Mouse (Mus musculus): ENCODE measurements around the gene Dlg4. TPM values are rescaled to one million over a fixed set of nuclear protein-coding genes. Genes with fewer than 3 reads are reported as not detected.

Gene Dlg4
- polyA plus RNA-seq, 1 experiment: 5.5 TPM

DNA sequence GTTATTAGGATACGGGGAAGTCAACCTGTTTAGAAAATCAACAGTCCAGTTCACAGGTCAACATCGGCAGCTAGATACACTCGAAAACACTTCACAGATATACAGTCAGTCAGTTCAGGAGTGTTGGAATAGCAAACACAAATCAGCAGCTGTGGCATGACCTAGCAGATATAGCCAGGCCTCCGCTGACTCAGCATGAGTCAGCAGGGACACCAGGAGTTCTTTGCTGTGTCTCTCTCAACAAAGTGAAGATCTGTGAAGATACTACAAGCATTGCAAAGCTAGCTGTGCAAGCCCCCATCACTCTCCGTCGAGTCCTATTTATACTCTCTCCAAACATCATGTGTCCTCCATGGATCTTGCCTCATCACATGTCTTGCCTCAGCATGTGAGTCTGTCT is 58.8 kb downstream of the Dlg4 start:
- Histone ChIP-seq H3K36me3 (ENCODE audit: control insufficient read depth, insufficient read depth, low read length) (no peaks in the 10 kb centered on the region), H3K4me3 (ENCODE audit: low read depth, low read length) (no peak overlapping the region), H3K27ac (ENCODE audit: insufficient read depth, low read depth, low read length) (no peak overlapping the region), H3K4me1 (ENCODE audit: control insufficient read depth, insufficient read depth, insufficient read length, low read length) (peaks cover 2% of the 10 kb centered on the region; the same call in 1 of the 2 replicates), H3K27me3 (ENCODE audit: control insufficient read depth, insufficient read depth, low read length) (no peaks in the 10 kb centered on the region)
- TF ChIP-seq POLR2A (IDR thresholded peaks at IDR 0.05; ENCODE audit: low read depth, low read length) (no peak), CTCF (IDR thresholded peaks at IDR 0.05; ENCODE audit: extremely low read depth, insufficient read length, insufficient replicate concordance, low read depth, low read length) (no peak)
- 66% methylated on average over 6 of the region's 6 CpGs for WGBS

GRCm38 (mm10) chr11:70077441-70077840 is 60.7 kb downstream of the Dlg4 start:
- Histone ChIP-seq H3K27me3 (ENCODE audit: control insufficient read depth, insufficient read depth, low read length) (no peaks in the 10 kb centered on the region), H3K36me3 (ENCODE audit: control insufficient read depth, insufficient read depth, low read length) (no peaks in the 10 kb centered on the region), H3K27ac (ENCODE audit: insufficient read depth, low read depth, low read length) (no peak overlapping the region), H3K4me3 (ENCODE audit: low read depth, low read length) (no peak overlapping the region), H3K4me1 (ENCODE audit: control insufficient read depth, insufficient read depth, insufficient read length, low read length) (peaks cover 2% of the 10 kb centered on the region; the same call in 1 of the 2 replicates)
- 39% methylated on average over 3 of the region's 3 CpGs for WGBS
- TF ChIP-seq CTCF (IDR thresholded peaks at IDR 0.05; ENCODE audit: extremely low read depth, insufficient read length, insufficient replicate concordance, low read depth, low read length): no peak
- TF ChIP-seq POLR2A (IDR thresholded peaks at IDR 0.05; ENCODE audit: low read depth, low read length): no peak

GRCm38 (mm10) chr11:70079175-70079574 is 62.4 kb downstream of the Dlg4 start:
- Histone ChIP-seq H3K4me1 (ENCODE audit: control insufficient read depth, insufficient read depth, insufficient read length, low read length) (peaks cover 2% of the 10 kb centered on the region; the same call in 1 of the 2 replicates), H3K4me3 (ENCODE audit: low read depth, low read length) (no peak overlapping the region), H3K36me3 (ENCODE audit: control insufficient read depth, insufficient read depth, low read length) (no peaks in the 10 kb centered on the region), H3K27me3 (ENCODE audit: control insufficient read depth, insufficient read depth, low read length) (no peaks in the 10 kb centered on the region), H3K27ac (ENCODE audit: insufficient read depth, low read depth, low read length) (no peak overlapping the region)
- TF ChIP-seq POLR2A (IDR thresholded peaks at IDR 0.05; ENCODE audit: low read depth, low read length) (no peak), CTCF (IDR thresholded peaks at IDR 0.05; ENCODE audit: extremely low read depth, insufficient read length, insufficient replicate concordance, low read depth, low read length) (no peak)
- WGBS: 57% methylated on average over 6 of the region's 6 CpGs

DNA sequence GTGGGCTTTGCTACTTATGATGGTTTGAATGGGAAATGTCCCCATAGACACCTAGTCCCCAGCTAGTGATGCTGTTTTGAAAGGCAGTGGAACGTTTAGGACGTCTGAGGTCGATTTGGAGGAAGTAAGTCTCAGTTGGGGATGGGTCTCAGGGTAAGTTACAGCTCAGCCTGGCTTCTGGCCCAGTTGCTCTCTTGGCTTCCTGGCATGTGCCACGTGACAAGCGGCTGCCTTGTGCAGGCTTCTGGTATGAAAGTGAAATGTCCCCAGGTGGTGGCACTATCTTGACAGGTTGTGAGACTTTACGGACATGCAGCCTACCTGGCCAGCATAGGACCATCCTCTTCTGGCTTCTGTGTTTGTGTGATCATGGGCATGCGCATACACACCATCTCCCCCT is 63.2 kb downstream of the Dlg4 start:
- Histone ChIP-seq H3K27me3 (ENCODE audit: control insufficient read depth, insufficient read depth, low read length) (no peaks in the 10 kb centered on the region), H3K27ac (ENCODE audit: insufficient read depth, low read depth, low read length) (no peak overlapping the region), H3K36me3 (ENCODE audit: control insufficient read depth, insufficient read depth, low read length) (no peaks in the 10 kb centered on the region), H3K4me3 (ENCODE audit: low read depth, low read length) (no peak overlapping the region), H3K4me1 (ENCODE audit: control insufficient read depth, insufficient read depth, insufficient read length, low read length) (peaks cover 2% of the 10 kb centered on the region; the same call in 1 of the 2 replicates)
- TF ChIP-seq POLR2A (IDR thresholded peaks at IDR 0.05; ENCODE audit: low read depth, low read length) (no peak), CTCF (IDR thresholded peaks at IDR 0.05; ENCODE audit: extremely low read depth, insufficient read length, insufficient replicate concordance, low read depth, low read length) (no peak)
- 23% methylated on average over 7 of the region's 7 CpGs for WGBS

GRCm38 (mm10) chr11:70080803-70081590 is 64.3 kb downstream of the Dlg4 start:
- 85% methylated on average over 15 of the region's 15 CpGs for WGBS
- H3K4me3 ChIP-seq (ENCODE audit: low read depth, low read length): no peak overlapping the region
- TF ChIP-seq POLR2A (IDR thresholded peaks at IDR 0.05; ENCODE audit: low read depth, low read length) (no peak), CTCF (IDR thresholded peaks at IDR 0.05; ENCODE audit: extremely low read depth, insufficient read length, insufficient replicate concordance, low read depth, low read length) (no peak)
- peaks cover 2% of the 10 kb centered on the region; the same call in 1 of the 2 replicates for H3K4me1 ChIP-seq (ENCODE audit: control insufficient read depth, insufficient read depth, insufficient read length, low read length)
- no peaks in the 10 kb centered on the region for H3K36me3 ChIP-seq (ENCODE audit: control insufficient read depth, insufficient read depth, low read length)
- no peak overlapping the region for H3K27ac ChIP-seq (ENCODE audit: insufficient read depth, low read depth, low read length)
- no peaks in the 10 kb centered on the region for H3K27me3 ChIP-seq (ENCODE audit: control insufficient read depth, insufficient read depth, low read length)

- Histone ChIP-seq H3K36me3 (ENCODE audit: control insufficient read depth, insufficient read depth, low read length) (no peaks in the 10 kb centered on the region), H3K4me3 (ENCODE audit: low read depth, low read length) (no peak overlapping the region), H3K27ac (ENCODE audit: insufficient read depth, low read depth, low read length) (no peak overlapping the region), H3K27me3 (ENCODE audit: control insufficient read depth, insufficient read depth, low read length) (no peaks in the 10 kb centered on the region), H3K4me1 (ENCODE audit: control insufficient read depth, insufficient read depth, insufficient read length, low read length) (peaks cover 2% of the 10 kb centered on the region; the same call in 1 of the 2 replicates)
- TF ChIP-seq CTCF (IDR thresholded peaks at IDR 0.05; ENCODE audit: extremely low read depth, insufficient read length, insufficient replicate concordance, low read depth, low read length) (no peak), POLR2A (IDR thresholded peaks at IDR 0.05; ENCODE audit: low read depth, low read length) (no peak)
- 78% methylated on average over 8 of the region's 8 CpGs for WGBS
Observed at GRCm38 (mm10) chr11:70084563-70084962, 67.8 kb downstream of the Dlg4 start.

DNA sequence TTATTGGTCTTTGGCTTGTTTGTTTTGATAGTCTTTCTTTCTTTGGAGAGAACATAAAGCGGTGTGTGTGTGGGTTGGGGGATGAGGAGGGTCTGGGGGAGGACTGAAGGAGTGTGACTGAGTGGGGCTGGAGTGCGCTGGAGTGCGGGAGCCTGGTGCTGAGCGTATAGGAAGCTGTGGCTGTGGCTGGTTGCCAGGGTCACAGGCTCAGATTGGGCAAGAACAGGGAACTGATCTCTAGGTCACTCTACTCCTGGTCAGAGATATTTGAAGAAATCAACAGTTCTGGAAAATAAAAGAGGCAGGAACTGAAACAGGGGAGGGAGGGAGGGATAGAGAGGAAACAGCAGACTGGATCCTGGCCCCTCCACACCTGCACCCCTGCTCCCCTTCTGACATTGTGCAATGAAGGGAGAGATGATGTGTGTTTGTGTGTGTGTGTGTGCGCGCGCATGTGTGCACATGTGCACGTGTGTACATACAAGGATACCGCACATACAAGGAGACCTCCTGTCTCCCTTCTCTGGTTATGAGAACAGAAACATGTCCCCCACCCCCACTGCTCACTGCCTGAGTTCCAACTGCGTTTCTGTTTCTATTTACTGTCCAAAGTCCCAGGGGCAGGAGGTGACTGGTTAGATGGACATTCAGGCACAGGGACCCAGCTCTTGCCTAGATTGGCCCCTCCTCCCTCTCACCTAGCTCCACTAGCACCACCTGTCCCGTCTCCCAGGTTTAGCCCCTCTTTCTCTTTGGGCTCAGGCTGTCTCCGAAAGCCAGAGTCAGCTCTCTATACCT is 75.4 kb downstream of the Dlg4 start, which contains the start of gene Asgr2:
TSS of gene Asgr2 (plus strand) at position 659 of the 798 bp plus-strand sequence.
- TF ChIP-seq CTCF (IDR thresholded peaks at IDR 0.05; ENCODE audit: extremely low read depth, insufficient read length, insufficient replicate concordance, low read depth, low read length) (no peak), POLR2A (IDR thresholded peaks at IDR 0.05; ENCODE audit: low read depth, low read length) (no peak)
- H3K27me3 ChIP-seq (ENCODE audit: control insufficient read depth, insufficient read depth, low read length): no peaks in the 10 kb centered on the region
- H3K27ac ChIP-seq (ENCODE audit: insufficient read depth, low read depth, low read length): peak within 1 kb of the TSS; percentile 37; the same call in 1 of the 2 replicates
- WGBS: 63% methylated on average over 12 of the region's 12 CpGs
- H3K4me1 ChIP-seq (ENCODE audit: control insufficient read depth, insufficient read depth, insufficient read length, low read length): peaks cover 2% of the 10 kb centered on the region; the same call in 1 of the 2 replicates
- H3K36me3 ChIP-seq (ENCODE audit: control insufficient read depth, insufficient read depth, low read length): no peaks in the 10 kb centered on the region
- no peak within 1 kb of the TSS for H3K4me3 ChIP-seq (ENCODE audit: low read depth, low read length)

Other genes starting within 250 kb of the Dlg4 start
- gene Chrnb1, start 221.0 kb upstream of the Dlg4 start, polyA plus RNA-seq (2012; rRNA removed): 5.5 and 8.7 TPM in 2 replicates
- gene Fgf11, start 215.1 kb upstream of the Dlg4 start, polyA plus RNA-seq (2012; rRNA removed): 3.6 and 4.8 TPM in 2 replicates
- 30.5 and 63.0 TPM in 2 replicates for gene Tmem102, start 211.3 kb upstream of the Dlg4 start, polyA plus RNA-seq (2012; rRNA removed)
- gene Gm39566, start 201.6 kb upstream of the Dlg4 start, polyA plus RNA-seq (2012; rRNA removed): not detected in 2 replicates
- not detected in 2 replicates for gene Spem2, start 198.5 kb upstream of the Dlg4 start, polyA plus RNA-seq (2012; rRNA removed)
- not detected in 2 replicates for gene Spem1, start 194.8 kb upstream of the Dlg4 start, polyA plus RNA-seq (2012; rRNA removed)
- gene Nlgn2, start 179.2 kb upstream of the Dlg4 start, polyA plus RNA-seq (2012; rRNA removed): 11.1 and 12.0 TPM in 2 replicates
- gene Tmem256, start 178.4 kb upstream of the Dlg4 start, polyA plus RNA-seq (2012; rRNA removed): 98.8 and 99.3 TPM in 2 replicates
- 14.6 and 29.3 TPM in 2 replicates for gene Plscr3, start 170.6 kb upstream of the Dlg4 start, polyA plus RNA-seq (2012; rRNA removed)
- gene Tnk1, start 158.2 kb upstream of the Dlg4 start, polyA plus RNA-seq (2012; rRNA removed): 21.1 and 46.3 TPM in 2 replicates
- gene Tmem95, start 138.9 kb upstream of the Dlg4 start, polyA plus RNA-seq (2012; rRNA removed): not detected in 2 replicates
- 1.6 and 2.8 TPM in 2 replicates for gene Kctd11, start 135.5 kb upstream of the Dlg4 start, polyA plus RNA-seq (2012; rRNA removed)
- gene Acap1, start 121.4 kb upstream of the Dlg4 start, polyA plus RNA-seq (2012; rRNA removed): 7.3 and 11.6 TPM in 2 replicates
- 1.8 and 2.6 TPM in 2 replicates for gene 2810408A11Rik, start 116.0 kb upstream of the Dlg4 start, polyA plus RNA-seq (2012; rRNA removed)
- gene Neurl4, start 115.9 kb upstream of the Dlg4 start, polyA plus RNA-seq (2012; rRNA removed): 17.3 and 23.9 TPM in 2 replicates
- 57.4 and 104 TPM in 2 replicates for gene Gps2, start 103.1 kb upstream of the Dlg4 start, polyA plus RNA-seq (2012; rRNA removed)
- 136 and 230 TPM in 2 replicates for gene Eif5a, start 95.0 kb upstream of the Dlg4 start, polyA plus RNA-seq (2012; rRNA removed)
- gene Ybx2, start 81.1 kb upstream of the Dlg4 start, polyA plus RNA-seq (2012; rRNA removed): 10.6 and 11.4 TPM in 2 replicates
- gene Slc2a4, start 68.8 kb upstream of the Dlg4 start, polyA plus RNA-seq (2012; rRNA removed): 11.2 and 12.9 TPM in 2 replicates
- 521 and 1,844 TPM in 2 replicates for gene Cldn7, start 52.2 kb upstream of the Dlg4 start, polyA plus RNA-seq (2012; rRNA removed)
- 59.7 and 116 TPM in 2 replicates for gene Ctdnep1, start 35.8 kb upstream of the Dlg4 start, polyA plus RNA-seq (2012; rRNA removed)
- gene Elp5, start 34.4 kb upstream of the Dlg4 start, polyA plus RNA-seq (2012; rRNA removed): 24.4 and 37.8 TPM in 2 replicates
- gene Gabarap, start 25.8 kb upstream of the Dlg4 start, polyA plus RNA-seq (2012; rRNA removed): 211 and 564 TPM in 2 replicates
- 5.7 and 12.4 TPM in 2 replicates for gene Phf23, start 21.2 kb upstream of the Dlg4 start, polyA plus RNA-seq (2012; rRNA removed)
- 5.2 and 7.4 TPM in 2 replicates for gene Dvl2, start 16.3 kb upstream of the Dlg4 start, polyA plus RNA-seq (2012; rRNA removed)
- gene Acadvl, start 1.5 kb upstream of the Dlg4 start, polyA plus RNA-seq (2012; rRNA removed): 65.6 and 109 TPM in 2 replicates
- not detected in 2 replicates for gene Asgr1, start 37.1 kb downstream of the Dlg4 start, polyA plus RNA-seq (2012; rRNA removed)
- gene Asgr2, start 75.7 kb downstream of the Dlg4 start, polyA plus RNA-seq (2012; rRNA removed): 0.16 and 0.30 TPM in 2 replicates
- 0.93 and 1.6 TPM in 2 replicates for gene Mgl2, start 113.4 kb downstream of the Dlg4 start, polyA plus RNA-seq (2012; rRNA removed)
- 0.24 and 1.0 TPM in 2 replicates for gene Clec10a, start 139.3 kb downstream of the Dlg4 start, polyA plus RNA-seq (2012; rRNA removed)
- gene Slc16a11, start 195.8 kb downstream of the Dlg4 start, polyA plus RNA-seq (2012; rRNA removed): 6.6 and 12.7 TPM in 2 replicates
- gene Slc16a13, start 204.1 kb downstream of the Dlg4 start, polyA plus RNA-seq (2012; rRNA removed): 3.2 and 4.7 TPM in 2 replicates
- gene Bcl6b, start 212.9 kb downstream of the Dlg4 start, polyA plus RNA-seq (2012; rRNA removed): 0.98 and 2.2 TPM in 2 replicates
- gene 0610010K14Rik, start 221.0 kb downstream of the Dlg4 start, polyA plus RNA-seq (2012; rRNA removed): 25.2 and 45.3 TPM in 2 replicates
- 2.6 and 4.4 TPM in 2 replicates for gene Gm21988, start 222.9 kb downstream of the Dlg4 start, polyA plus RNA-seq (2012; rRNA removed)
- 86.6 and 182 TPM in 2 replicates for gene Rnasek, start 222.9 kb downstream of the Dlg4 start, polyA plus RNA-seq (2012; rRNA removed)
- gene Alox12, start 238.4 kb downstream of the Dlg4 start, polyA plus RNA-seq (2012; rRNA removed): 0.62 and 1.6 TPM in 2 replicates

All from small intestine, adult 2 months (tissue).